Mouse (Mus musculus) embryonic facial prominence, embryonic 13.5 days (tissue): ENCODE results near the gene Mast4. TPM values are rescaled to one million over a fixed set of nuclear protein-coding genes. Genes with fewer than 3 reads are reported as not detected.
A peak's percentile ranks its signal among the peaks of the same experiment; 100 is the strongest.

Experiments
- ATAC-seq: fragments of 200-750 bp; cut with Nextera tagmentation; 2 replicates; pipeline ENCODE4 v1.8.0; 2017; ENCODE audit warnings: low read depth; ENCODE audit not compliant: insufficient number of reproducible peaks, insufficient read depth, low FRiP score, low TSS enrichment
- H3K27ac ChIP-seq: fragments of 300-500 bp; sonication (generic); 2 replicates; pipeline ENCODE4 v1.5.1; 2015; ENCODE audit warnings: moderate library complexity, mild to moderate bottlenecking, inconsistent platforms
- H3K27me3 ChIP-seq: fragments of 300-500 bp; sonication (generic); 2 replicates; pipeline ENCODE4 v1.6.1; 2015; ENCODE audit warnings: mild to moderate bottlenecking, inconsistent platforms
- H3K36me3 ChIP-seq: fragments of 300-500 bp; sonication (generic); 2 replicates; pipeline ENCODE4 v1.6.1; 2015; ENCODE audit warnings: mild to moderate bottlenecking, inconsistent platforms
- H3K4me1 ChIP-seq: fragments of 300-500 bp; sonication (generic); 2 replicates; pipeline ENCODE4 v1.6.1; 2015; ENCODE audit warnings: inconsistent platforms
- H3K4me2 ChIP-seq: fragments of 300-500 bp; sonication (generic); 2 replicates; pipeline ENCODE4 v1.6.1; 2015; ENCODE audit warnings: moderate library complexity, mild to moderate bottlenecking, inconsistent platforms
- H3K4me3 ChIP-seq: fragments of 300-500 bp; sonication (generic); 2 replicates; pipeline ENCODE4 v1.5.1; 2015; ENCODE audit warnings: mild to moderate bottlenecking, inconsistent platforms
- H3K9ac ChIP-seq: fragments of 300-500 bp; sonication (generic); 2 replicates; pipeline ENCODE4 v1.6.1; 2015; ENCODE audit warnings: mild to moderate bottlenecking, inconsistent platforms
- H3K9me3 ChIP-seq: fragments of 300-500 bp; sonication (generic); 2 replicates; pipeline ENCODE4 v1.6.1; 2016; ENCODE audit warnings: inconsistent platforms
- WGBS: fragments of 180-500 bp; shearing (Covaris S2); methylation state at CpG from one replicate; pipeline ENCODE4 v1.1.7; 2015; ENCODE audit warnings: mixed read lengths; 5-methylcytosine and 5-hydroxymethylcytosine counted together
- polyA plus RNA-seq: library from polyadenylated mRNA; unstranded; fragments of >200 nt; fragmentation: Nextera tagmentation; extraction: Ambion mirVana; gene quantifications from 2 replicates; pipeline ENCODE4 v1.2.1, GENCODE M21; 2015

The Mast4 gene
- polyA plus RNA-seq, 1 experiment from 2014 or later: 28.6 TPM

GRCm38 (mm10) chr13:102957508-102958272 is 376.6 kb downstream of the Mast4 start:
- WGBS: 6% methylated on average over 15 of the region's 15 CpGs
- Histone ChIP-seq H3K27me3 (no peaks in the 10 kb centered on the region; the same call in 1 of the 2 replicates), H3K4me2 (peak overlapping the region; percentile 69), H3K4me3 (peak overlapping the region; percentile 36), H3K36me3 (no peaks in the 10 kb centered on the region), H3K27ac (no peak overlapping the region), H3K4me1 (peaks cover 15% of the 10 kb centered on the region), H3K9me3 (no peaks in the 10 kb centered on the region), H3K9ac (peak overlapping the region; percentile 53; the same call in 1 of the 2 replicates)
- ATAC-seq: no peak

GRCm38 (mm10) chr13:102955506-102955905 is 378.8 kb downstream of the Mast4 start:
- no peaks in the 10 kb centered on the region for H3K9me3 ChIP-seq
- no peak overlapping the region for H3K27ac ChIP-seq
- no peak overlapping the region for H3K9ac ChIP-seq
- H3K4me2 ChIP-seq: no peak overlapping the region
- no peak overlapping the region for H3K4me3 ChIP-seq
- no peaks in the 10 kb centered on the region for H3K36me3 ChIP-seq
- no peak for ATAC-seq
- H3K4me1 ChIP-seq: peaks cover 15% of the 10 kb centered on the region
- WGBS: 85% methylated on average over 2 of the region's 2 CpGs
- H3K27me3 ChIP-seq: no peaks in the 10 kb centered on the region; the same call in 1 of the 2 replicates

GRCm38 (mm10) chr13:102949756-102950155 is 384.5 kb downstream of the Mast4 start:
- no peaks in the 10 kb centered on the region for H3K27me3 ChIP-seq
- no peaks in the 10 kb centered on the region for H3K4me1 ChIP-seq
- no peaks in the 10 kb centered on the region for H3K36me3 ChIP-seq
- no peak overlapping the region for H3K9ac ChIP-seq
- WGBS: 63% methylated on average over 7 of the region's 7 CpGs
- no peaks in the 10 kb centered on the region for H3K9me3 ChIP-seq
- no peak overlapping the region for H3K4me2 ChIP-seq
- ATAC-seq: no peak
- no peak overlapping the region for H3K27ac ChIP-seq
- H3K4me3 ChIP-seq: no peak overlapping the region

GRCm38 (mm10) chr13:102948966-102949365 is 385.3 kb downstream of the Mast4 start:
- H3K9me3 ChIP-seq: no peaks in the 10 kb centered on the region
- no peaks in the 10 kb centered on the region for H3K36me3 ChIP-seq
- H3K27me3 ChIP-seq: no peaks in the 10 kb centered on the region
- H3K27ac ChIP-seq: no peak overlapping the region
- H3K4me1 ChIP-seq: no peaks in the 10 kb centered on the region
- no peak overlapping the region for H3K4me3 ChIP-seq
- H3K9ac ChIP-seq: no peak overlapping the region
- H3K4me2 ChIP-seq: no peak overlapping the region
- ATAC-seq: no peak
- 80% methylated on average over 3 of the region's 3 CpGs for WGBS

GRCm38 (mm10) chr13:102947546-102947945 is 386.8 kb downstream of the Mast4 start:
- no peak overlapping the region for H3K27ac ChIP-seq
- no peaks in the 10 kb centered on the region for H3K4me1 ChIP-seq
- no peaks in the 10 kb centered on the region for H3K36me3 ChIP-seq
- no peaks in the 10 kb centered on the region for H3K9me3 ChIP-seq
- H3K27me3 ChIP-seq: no peaks in the 10 kb centered on the region
- H3K4me2 ChIP-seq: no peak overlapping the region
- 86% methylated on average over 2 of the region's 2 CpGs for WGBS
- no peak for ATAC-seq
- no peak overlapping the region for H3K4me3 ChIP-seq
- no peak overlapping the region for H3K9ac ChIP-seq

GRCm38 (mm10) chr13:102946024-102946821 is 388.1 kb downstream of the Mast4 start:
- no peak overlapping the region for H3K4me3 ChIP-seq
- H3K4me2 ChIP-seq: no peak overlapping the region
- H3K36me3 ChIP-seq: no peaks in the 10 kb centered on the region
- no peak overlapping the region for H3K27ac ChIP-seq
- no peaks in the 10 kb centered on the region for H3K4me1 ChIP-seq
- H3K9ac ChIP-seq: no peak overlapping the region
- 88% methylated on average over 13 of the region's 13 CpGs for WGBS
- H3K27me3 ChIP-seq: no peaks in the 10 kb centered on the region
- no peaks in the 10 kb centered on the region for H3K9me3 ChIP-seq
- ATAC-seq: no peak

- H3K27me3 ChIP-seq: no peaks in the 10 kb centered on the region
- no peak overlapping the region for H3K27ac ChIP-seq
- no peak for ATAC-seq
- no peak overlapping the region for H3K9ac ChIP-seq
- no peak overlapping the region for H3K4me2 ChIP-seq
- H3K4me3 ChIP-seq: no peak overlapping the region
- H3K36me3 ChIP-seq: no peaks in the 10 kb centered on the region
- H3K9me3 ChIP-seq: no peaks in the 10 kb centered on the region
- WGBS: 91% methylated on average over 7 of the region's 7 CpGs
- no peaks in the 10 kb centered on the region for H3K4me1 ChIP-seq
Observed at GRCm38 (mm10) chr13:102945450-102945849, 388.8 kb downstream of the Mast4 start.

- H3K27ac ChIP-seq: no peak overlapping the region
- WGBS: 54% methylated on average over 4 of the region's 4 CpGs
- no peaks in the 10 kb centered on the region for H3K4me1 ChIP-seq
- no peak overlapping the region for H3K4me3 ChIP-seq
- H3K9me3 ChIP-seq: no peaks in the 10 kb centered on the region
- no peaks in the 10 kb centered on the region for H3K36me3 ChIP-seq
- no peak overlapping the region for H3K4me2 ChIP-seq
- no peak overlapping the region for H3K9ac ChIP-seq
- H3K27me3 ChIP-seq: no peaks in the 10 kb centered on the region
- ATAC-seq: no peak
Observed at GRCm38 (mm10) chr13:102944516-102944915, 389.8 kb downstream of the Mast4 start.

GRCm38 (mm10) chr13:102942557-102942956 is 391.7 kb downstream of the Mast4 start:
- WGBS: 82% methylated on average over 2 of the region's 2 CpGs
- Histone ChIP-seq H3K4me3 (no peak overlapping the region), H3K4me1 (no peaks in the 10 kb centered on the region), H3K9me3 (no peaks in the 10 kb centered on the region), H3K27ac (no peak overlapping the region), H3K4me2 (no peak overlapping the region), H3K9ac (no peak overlapping the region), H3K27me3 (no peaks in the 10 kb centered on the region), H3K36me3 (no peaks in the 10 kb centered on the region)
- ATAC-seq: no peak

GRCm38 (mm10) chr13:102940476-102940875 is 393.8 kb downstream of the Mast4 start:
- H3K27me3 ChIP-seq: no peaks in the 10 kb centered on the region
- no peak overlapping the region for H3K27ac ChIP-seq
- H3K4me2 ChIP-seq: no peak overlapping the region
- no peak for ATAC-seq
- H3K9me3 ChIP-seq: no peaks in the 10 kb centered on the region
- H3K9ac ChIP-seq: no peak overlapping the region
- H3K4me3 ChIP-seq: no peak overlapping the region
- H3K4me1 ChIP-seq: no peaks in the 10 kb centered on the region
- 82% methylated on average over 6 of the region's 6 CpGs for WGBS
- H3K36me3 ChIP-seq: no peaks in the 10 kb centered on the region

- H3K4me3 ChIP-seq: no peak overlapping the region
- H3K27me3 ChIP-seq: no peaks in the 10 kb centered on the region
- WGBS: 95% methylated on average over 2 of the region's 2 CpGs
- H3K9me3 ChIP-seq: no peaks in the 10 kb centered on the region
- no peak for ATAC-seq
- H3K36me3 ChIP-seq: no peaks in the 10 kb centered on the region
- no peaks in the 10 kb centered on the region for H3K4me1 ChIP-seq
- no peak overlapping the region for H3K4me2 ChIP-seq
- no peak overlapping the region for H3K27ac ChIP-seq
- H3K9ac ChIP-seq: no peak overlapping the region
Observed at GRCm38 (mm10) chr13:102936233-102936632, 398.1 kb downstream of the Mast4 start.

GRCm38 (mm10) chr13:102935788-102936187 is 398.5 kb downstream of the Mast4 start:
- Histone ChIP-seq H3K4me3 (no peak overlapping the region), H3K9ac (no peak overlapping the region), H3K27ac (no peak overlapping the region), H3K4me2 (no peak overlapping the region), H3K9me3 (no peaks in the 10 kb centered on the region), H3K36me3 (no peaks in the 10 kb centered on the region), H3K27me3 (no peaks in the 10 kb centered on the region), H3K4me1 (no peaks in the 10 kb centered on the region)
- no peak for ATAC-seq
- 83% methylated on average over 3 of the region's 3 CpGs for WGBS
